Mouse (Mus musculus): Measurements from ENCODE around the gene Olfr632. TPM values are rescaled to one million over a fixed set of nuclear protein-coding genes. Genes with fewer than 3 reads are reported as not detected.

Gene Olfr632
- polyA plus RNA-seq (2012; rRNA removed), result not detected in 2 replicates

GRCm38 (mm10) chr7:103934264-103934663, at the start of gene Olfr632:
TSS of gene Olfr632 (plus strand) at chr7:103934347.

GRCm38 (mm10) chr7:103886152-103886551, 48.0 kb upstream of the Olfr632 start, which contains the start of gene Olfr66:
TSS of gene Olfr66 (minus strand) at chr7:103886252.

DNA sequence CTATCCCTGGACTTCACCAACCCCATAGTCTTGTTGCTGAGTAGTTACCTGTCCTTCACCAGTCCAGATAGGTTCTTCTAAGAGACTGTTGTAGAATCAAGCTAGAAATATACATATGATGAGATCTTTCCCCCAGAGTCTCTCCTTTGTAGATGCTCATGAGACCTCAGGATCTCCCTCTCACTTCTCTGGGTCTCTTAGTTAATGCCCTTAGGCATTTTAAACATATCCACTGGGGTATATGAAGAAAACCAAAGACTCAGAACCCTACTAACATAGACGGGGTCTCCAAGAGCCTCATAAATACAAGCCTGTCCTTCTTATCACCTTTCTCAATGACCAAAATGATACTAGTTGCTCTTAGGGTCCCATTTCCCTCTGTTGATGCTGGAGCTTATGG, 39.8 kb upstream of the Olfr632 start, which contains the start of gene Olfr64:
Gene Olfr64, minus strand, starts transcription at position 101 of the 400 bp plus-strand sequence.

GRCm38 (mm10) chr7:103903187-103903586, 31.0 kb upstream of the Olfr632 start, which contains the start of gene Olfr65:
TSS of gene Olfr65 (plus strand) at chr7:103903487.

DNA sequence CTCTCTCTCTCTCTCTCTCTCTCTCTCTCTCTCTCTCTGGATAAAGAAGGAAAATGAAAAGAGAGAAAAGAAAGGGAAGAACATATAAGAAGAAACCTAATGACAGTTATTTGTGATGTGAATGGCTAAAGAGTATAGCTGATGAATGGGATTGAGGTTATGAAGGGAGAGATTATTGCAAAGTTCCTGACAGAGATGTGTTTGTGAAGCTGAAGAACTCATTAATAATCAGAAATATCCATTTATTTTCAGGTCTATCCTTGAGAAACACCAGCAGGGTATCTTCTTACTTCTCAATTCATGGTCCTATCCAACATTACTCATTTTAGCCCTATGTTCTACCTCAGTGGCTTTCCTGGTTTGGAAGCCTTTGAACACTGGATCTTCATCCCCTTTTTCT, 5.6 kb upstream of the Olfr632 start, which contains the start of gene Olfr631:
Gene Olfr631, plus strand, starts transcription at position 301 of the 400 bp plus-strand sequence.

DNA sequence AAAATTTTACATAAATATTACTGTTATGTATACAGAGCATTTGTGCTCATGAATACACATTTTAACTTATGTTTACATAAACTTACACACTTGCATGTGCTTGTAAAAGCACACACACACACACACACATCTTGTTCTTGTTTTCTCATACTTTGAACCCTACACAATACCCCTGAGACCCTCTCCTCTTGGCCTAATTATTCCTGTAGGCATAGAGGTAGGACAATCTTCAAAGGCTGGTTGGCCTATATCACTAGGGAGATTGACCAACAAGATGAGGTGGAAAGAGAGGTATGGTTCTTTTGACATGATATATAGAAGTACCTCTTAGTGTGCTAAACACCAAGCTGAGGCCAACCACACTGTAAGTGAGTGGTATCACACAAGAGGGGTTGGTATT, 10.0 kb downstream of the Olfr632 start, which contains the start of gene Olfr633:
Gene Olfr633, plus strand, starts transcription at position 301 of the 400 bp plus-strand sequence.

DNA sequence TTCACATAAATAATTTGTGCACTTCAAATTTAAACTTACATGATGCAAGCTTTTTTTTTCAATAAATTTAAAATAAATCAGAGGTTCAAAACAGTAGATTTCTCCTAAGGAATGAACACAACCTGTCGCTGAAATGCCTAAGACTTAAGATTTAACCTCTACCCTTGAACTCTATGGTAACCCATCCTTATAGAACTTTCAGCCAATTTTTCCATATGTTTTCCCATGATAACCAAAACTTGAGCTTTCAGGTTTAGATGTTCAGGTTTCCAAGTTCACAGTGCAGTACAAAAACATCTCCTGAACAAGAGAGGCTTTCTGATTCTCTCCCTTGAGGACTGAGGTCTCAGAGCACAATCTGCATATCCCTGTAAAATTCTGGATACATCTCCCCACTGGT, 36.7 kb downstream of the Olfr632 start, which contains the start of gene Olfr635:
Gene Olfr635, plus strand, starts transcription at position 301 of the 400 bp plus-strand sequence.

Other genes with a start within 250 kb of the Olfr632 start
- not detected in 2 replicates for gene Olfr243, start 219.7 kb upstream of the Olfr632 start, polyA plus RNA-seq (2012; rRNA removed)
- gene Olfr628, start 204.0 kb upstream of the Olfr632 start, polyA plus RNA-seq (2012; rRNA removed), result not detected in 2 replicates
- gene Olfr629, start 189.4 kb upstream of the Olfr632 start, polyA plus RNA-seq (2012; rRNA removed), result not detected in 2 replicates
- gene Olfr630, start 177.0 kb upstream of the Olfr632 start, polyA plus RNA-seq (2012; rRNA removed), result not detected in 2 replicates
- gene Olfr69, start 162.8 kb upstream of the Olfr632 start, polyA plus RNA-seq (2012; rRNA removed), result not detected in 2 replicates
- gene Olfr68, start 154.6 kb upstream of the Olfr632 start, polyA plus RNA-seq (2012; rRNA removed), result not detected in 2 replicates
- gene Olfr67, start 142.5 kb upstream of the Olfr632 start, polyA plus RNA-seq (2012; rRNA removed), result not detected in 2 replicates
- gene Hbb-bt, start 120.4 kb upstream of the Olfr632 start, polyA plus RNA-seq (2012; rRNA removed), result 762 and 1,375 TPM in 2 replicates
- gene Hbb-bs, start 106.3 kb upstream of the Olfr632 start, polyA plus RNA-seq (2012; rRNA removed), result 2,826 and 5,558 TPM in 2 replicates
- not detected in 2 replicates for gene Hbb-bh2, start 93.8 kb upstream of the Olfr632 start, polyA plus RNA-seq (2012; rRNA removed)
- 7.1 and 8.0 TPM in 2 replicates for gene Hbb-bh1, start 91.2 kb upstream of the Olfr632 start, polyA plus RNA-seq (2012; rRNA removed)
- 602 and 840 TPM in 2 replicates for gene Hbb-y, start 81.1 kb upstream of the Olfr632 start, polyA plus RNA-seq (2012; rRNA removed)
- gene Olfr66, start 48.1 kb upstream of the Olfr632 start, polyA plus RNA-seq (2012; rRNA removed), result not detected in 2 replicates
- gene Olfr64, start 39.9 kb upstream of the Olfr632 start, polyA plus RNA-seq (2012; rRNA removed), result not detected in 2 replicates
- not detected in 2 replicates for gene Olfr65, start 30.9 kb upstream of the Olfr632 start, polyA plus RNA-seq (2012; rRNA removed)
- not detected in 2 replicates for gene Olfr631, start 5.5 kb upstream of the Olfr632 start, polyA plus RNA-seq (2012; rRNA removed)
- not detected in 2 replicates for gene Olfr633, start 10.1 kb downstream of the Olfr632 start, polyA plus RNA-seq (2012; rRNA removed)
- not detected in 2 replicates for gene Olfr635, start 36.8 kb downstream of the Olfr632 start, polyA plus RNA-seq (2012; rRNA removed)
- not detected in 2 replicates for gene Olfr638, start 64.4 kb downstream of the Olfr632 start, polyA plus RNA-seq (2012; rRNA removed)
- not detected in 2 replicates for gene Olfr639, start 83.0 kb downstream of the Olfr632 start, polyA plus RNA-seq (2012; rRNA removed)
- gene Olfr640, start 91.2 kb downstream of the Olfr632 start, polyA plus RNA-seq (2012; rRNA removed), result not detected in 2 replicates
- not detected in 2 replicates for gene Olfr641, start 101.1 kb downstream of the Olfr632 start, polyA plus RNA-seq (2012; rRNA removed)
- not detected in 2 replicates for gene Olfr642, start 118.3 kb downstream of the Olfr632 start, polyA plus RNA-seq (2012; rRNA removed)
- gene 4930516K23Rik, start 127.1 kb downstream of the Olfr632 start, polyA plus RNA-seq (2012; rRNA removed), result not detected in 2 replicates
- not detected in 2 replicates for gene Olfr644, start 137.5 kb downstream of the Olfr632 start, polyA plus RNA-seq (2012; rRNA removed)
- not detected in 2 replicates for gene Olfr645, start 151.1 kb downstream of the Olfr632 start, polyA plus RNA-seq (2012; rRNA removed)
- gene Olfr646, start 170.5 kb downstream of the Olfr632 start, polyA plus RNA-seq (2012; rRNA removed), result not detected in 2 replicates
- gene Ubqln5, start 195.5 kb downstream of the Olfr632 start, polyA plus RNA-seq (2012; rRNA removed), result not detected in 2 replicates
- not detected in 2 replicates for gene Olfr643, start 203.1 kb downstream of the Olfr632 start, polyA plus RNA-seq (2012; rRNA removed)
- not detected in 2 replicates for gene Ubqln3, start 208.9 kb downstream of the Olfr632 start, polyA plus RNA-seq (2012; rRNA removed)
- gene Ubqlnl, start 216.2 kb downstream of the Olfr632 start, polyA plus RNA-seq (2012; rRNA removed), result not detected in 2 replicates
- 0.15 TPM in 1 of 2 replicates, not detected in the other for gene Olfm5, start 230.5 kb downstream of the Olfr632 start, polyA plus RNA-seq (2012; rRNA removed)
- 0.10 TPM in 2 replicates for gene Olfr648, start 249.0 kb downstream of the Olfr632 start, polyA plus RNA-seq (2012; rRNA removed)